8 mouse cellular contexts compared by ENCODE assay signal in genomic region chr4:145194559-145195162, GRCm38 (mm10). TPM values are rescaled to one million over a fixed set of nuclear protein-coding genes. Genes with fewer than 3 reads are reported as not detected.
DNase-seq lines count a peak whose midpoint lies in the region; ATAC-seq and TF ChIP-seq lines count a peak whose summit lies in the region.

Vps13d (minus strand) TSS chr4:145195005.

- H3K4me1 ChIP-seq in hindbrain, postnatal 0 days (ENCODE audit: insufficient read depth, low read length) = peaks cover 8% of the 10 kb centered on the region

- no peaks in the 10 kb centered on the region for H3K27me3 ChIP-seq in hindbrain, postnatal 0 days (ENCODE audit: insufficient read depth, low read length)

- H3K27ac ChIP-seq in hindbrain, postnatal 0 days = peak within 1 kb of the TSS; percentile 82
- peak within 1 kb of the TSS; percentile 64 for H3K27ac ChIP-seq in macrophage

- peak; percentile 82 to 84 for DNase-seq in gastrocnemius, adult 8-10 months (ENCODE audit: low spot score in 2 of 2)
- DNase-seq in hindbrain, postnatal 0 days (ENCODE audit: low spot score) = peak; percentile 97
- peak; percentile 90 to 94 for DNase-seq in left cerebral cortex, adult 18-20 months (ENCODE audit: low spot score in 2 of 2)
- DNase-seq in retina, postnatal 7 days (ENCODE audit: low read depth, low spot score) = peak; percentile 85
- peak; percentile 73 to 80 for DNase-seq in urinary bladder, adult 18-20 months (ENCODE audit: low spot score in 2 of 2)

- peak within 1 kb of the TSS; percentile 90 for H3K4me2 ChIP-seq in hindbrain, postnatal 0 days (ENCODE audit: low read depth, low read length)

- H3K9me3 ChIP-seq in hindbrain, postnatal 0 days (ENCODE audit: low read length) = no peaks in the 10 kb centered on the region

- H3K79me2 ChIP-seq in macrophage (ENCODE audit: inconsistent target) = peaks cover 51% of the 10 kb centered on the region

- under 1% methylated on average over 50 of the region's 53 CpGs for WGBS in hindbrain, postnatal 0 days
- WGBS in macrophage (ENCODE audit: missing documents) = under 1% methylated on average over 53 of the region's 53 CpGs

- peak; percentile 100 for TF ChIP-seq CTCF in hindbrain, postnatal 0 days (IDR thresholded peaks at IDR 0.05; ENCODE audit: low read depth)

- H3K4me3 ChIP-seq in hindbrain, postnatal 0 days (ENCODE audit: low read length) = peak within 1 kb of the TSS; percentile 96
- peak within 1 kb of the TSS; percentile 100 for H3K4me3 ChIP-seq in macrophage (ENCODE audit: inconsistent target)

- H3K9ac ChIP-seq in hindbrain, postnatal 0 days (replicated peaks; ENCODE audit: low read length) = peak within 1 kb of the TSS; percentile 91

- H3K36me3 ChIP-seq in hindbrain, postnatal 0 days (ENCODE audit: insufficient read depth, low read length) = peaks cover 8% of the 10 kb centered on the region; the same call in 1 of the 2 replicates
- peaks cover 13% of the 10 kb centered on the region; the same call in 1 of the 2 replicates for H3K36me3 ChIP-seq in macrophage (ENCODE audit: inconsistent target)

- ATAC-seq in activated CD4-positive, CD25-positive, alpha-beta regulatory T cell, adult 4 months = peak; percentile 97
- peak; percentile 90 for ATAC-seq in common myeloid progenitor, adult 5-6 weeks (replicated peaks; ENCODE audit: low read depth, poor library complexity, severe bottlenecking)
- peak; percentile 97 for ATAC-seq in hindbrain, postnatal 0 days

RNA-seq across cellular contexts. Expression of gene Vps13d, which starts in this region (rescaled TPM):
- 10 to 100 TPM in 1 of 2 experiments, 1 to 10 TPM in 1; 9.2 to 17.9 TPM for polyA plus RNA-seq in activated CD4-positive, CD25-positive, alpha-beta regulatory T cell, adult 4 months (2017; shearing (Covaris generic))
- total RNA-seq in common myeloid progenitor, adult 5-6 weeks (2017) = 26.6 and 41.7 TPM in 2 replicates
- total RNA-seq in gastrocnemius, adult 8-10 months (2022) = 10 to 100 TPM; 32.5 to 42.0 (median 36.7) TPM
- 32.8 and 35.3 TPM in 2 replicates for total RNA-seq in hindbrain, postnatal 0 days (2014; rRNA removed)
- 7.8 and 8.6 TPM in 2 replicates for polyA plus RNA-seq in hindbrain, postnatal 0 days (2015; fragmentation: Nextera tagmentation; extraction: Ambion mirVana)
- 10 to 100 TPM; 52.0 to 59.4 TPM for total RNA-seq in left cerebral cortex, adult 18-20 months (2021)
- 100 to 1,000 TPM; 195 to 794 (median 326) TPM for total RNA-seq in macrophage (2018; cell fraction: chromatin; rRNA removed)
- total RNA-seq in macrophage (2018; cell fraction: cytosol; rRNA removed) = 10 to 100 TPM; 22.8 to 49.5 (median 35.7) TPM
- 100 to 1,000 TPM in 16 of 26 experiments, 10 to 100 TPM in 10; 78.6 to 356 (median 119) TPM for total RNA-seq in macrophage (2018; cell fraction: nucleus; rRNA removed)
- polyA plus RNA-seq in macrophage (2018) = 28.8 to 76.6 TPM (median 37.9 TPM) in 3 replicates

Comparison
In these comparisons a context has a peak if more than half of its experiments do, and no peak if none do; other contexts are left out.
1. Peak in every context shown above with its lines: DNase-seq, ATAC-seq, H3K4me3 ChIP-seq and H3K27ac ChIP-seq.